Mouse (Mus musculus): ENCODE measurements around the gene Ddi2.

GRCm38 (mm10) chr4:141664799-141665198 lies 58.4 kb downstream of the Ddi2 start, which contains the start of gene Plekhm2:
- no peak for TF ChIP-seq ZC3H11A (IDR thresholded peaks at IDR 0.05; ENCODE audit: borderline replicate concordance, low read depth, low read length)
- TF ChIP-seq ZNF384 (IDR thresholded peaks at IDR 0.05; ENCODE audit: low read depth, low read length), result no peak

All from ES-E14 (cell line).